28 mouse cellular contexts compared by ENCODE assay signal in genomic region chr11:69221070-69221469, GRCm38 (mm10). TPM values are rescaled to one million over a fixed set of nuclear protein-coding genes. Genes with fewer than 3 reads are reported as not detected.
DNase-seq lines count a peak whose midpoint lies in the region; ATAC-seq lines count a peak whose summit lies in the region.
"Had no signal": no experiment of that assay in that cellular context is flagged by ENCODE, and none has a peak within 500 bp of the region (broad histone marks: within the 10 kb centered on the region; RNA-seq: fewer than 3 reads in every experiment).

No protein-coding gene starts in this region.

- intact Hi-C loops in heart, postnatal 25 days (cut with DNase I): no loop called here

- no peak overlapping the region for H3K9ac ChIP-seq in heart, embryonic 12.5 days
- H3K9ac ChIP-seq in heart, embryonic 14.5 days (ENCODE audit: low read length): no peak overlapping the region
- H3K9ac ChIP-seq in midbrain, embryonic 15.5 days: no peak overlapping the region
- H3K9ac ChIP-seq: forebrain, postnatal 0 days; hindbrain, embryonic 12.5 days; kidney, embryonic 15.5 days; limb, embryonic 15.5 days; lung, embryonic 15.5 days; neural tube, embryonic 12.5 days had no signal

- no peak overlapping the region for H3K4me3 ChIP-seq in heart, embryonic 12.5 days
- no peak overlapping the region for H3K4me3 ChIP-seq in heart, embryonic 14.5 days (ENCODE audit: control insufficient read depth in 1 of 2, insufficient read depth in 1 of 2, low read depth in 1 of 2, low read length in 2 of 2)
- H3K4me3 ChIP-seq in midbrain, embryonic 15.5 days: no peak overlapping the region
- H3K4me3 ChIP-seq: embryonic facial prominence, embryonic 10.5 days; forebrain, embryonic 10.5 days; hindbrain, embryonic 12.5 days; kidney, embryonic 15.5 days; limb, embryonic 15.5 days; lung, embryonic 15.5 days; neural tube, embryonic 12.5 days had no signal

- 32% methylated on average over 4 of the region's 4 CpGs for WGBS in heart, embryonic 12.5 days
- WGBS in heart, embryonic 14.5 days: 25% methylated on average over 4 of the region's 4 CpGs
- WGBS in midbrain, embryonic 15.5 days: 74% methylated on average over 4 of the region's 4 CpGs

- peaks cover 17% of the 10 kb centered on the region for H3K9me3 ChIP-seq in heart, embryonic 12.5 days (replicated peaks)
- no peaks in the 10 kb centered on the region for H3K9me3 ChIP-seq in heart, embryonic 14.5 days (ENCODE audit: control insufficient read depth, low read length)
- H3K9me3 ChIP-seq in midbrain, embryonic 15.5 days: no peaks in the 10 kb centered on the region
- H3K9me3 ChIP-seq: embryonic facial prominence, embryonic 10.5 days; forebrain, embryonic 10.5 days; hindbrain, embryonic 12.5 days; kidney, embryonic 15.5 days; limb, embryonic 15.5 days; lung, embryonic 15.5 days; neural tube, embryonic 12.5 days had no signal

- peaks cover 17% of the 10 kb centered on the region for H3K27me3 ChIP-seq in heart, embryonic 12.5 days (replicated peaks)
- H3K27me3 ChIP-seq in heart, embryonic 14.5 days (ENCODE audit: control insufficient read depth, insufficient read depth, low read length): 0 out of 2 replicates have a peak, but pooled peaks cover 3% of the 10 kb centered on the region
- H3K27me3 ChIP-seq in midbrain, embryonic 15.5 days (replicated peaks): no peaks in the 10 kb centered on the region
- H3K27me3 ChIP-seq: hindbrain, embryonic 12.5 days; kidney, embryonic 15.5 days; limb, embryonic 15.5 days; lung, embryonic 15.5 days; neural tube, embryonic 12.5 days had no signal

- H3K4me2 ChIP-seq in heart, embryonic 12.5 days: no peak overlapping the region
- H3K4me2 ChIP-seq in heart, embryonic 14.5 days (ENCODE audit: low read length): no peak overlapping the region
- H3K4me2 ChIP-seq in midbrain, embryonic 15.5 days: no peak overlapping the region
- H3K4me2 ChIP-seq: hindbrain, embryonic 12.5 days; kidney, embryonic 15.5 days; limb, embryonic 15.5 days; lung, embryonic 15.5 days; neural tube, embryonic 12.5 days had no signal

- DNase-seq in heart, adult 18-20 months: peak; percentile 28 to 60
- peak; percentile 14 for DNase-seq in adipocyte (ENCODE audit: low spot score)
- DNase-seq in heart, postnatal 25 days (ENCODE audit: low spot score): peak; percentile 13
- DNase-seq in T-cell, adult 2 months (ENCODE audit: low spot score): no peak
- no peak for DNase-seq in testis, postnatal 10 days (ENCODE audit: low spot score)
- DNase-seq: adrenal gland, postnatal 36 days; cerebellum, postnatal 10 days; forebrain, postnatal 0 days; gastrocnemius, postnatal 25 days; kidney, adult 11 months; kidney, postnatal 4 days; lung, postnatal 4 days; midbrain, embryonic 14.5 days; right cerebral cortex, postnatal 14 days; spleen, adult 18-20 months; thymus, postnatal 25 days had no signal

- no peak for ATAC-seq in heart, embryonic 12.5 days (ENCODE audit: insufficient number of reproducible peaks, low FRiP score)
- peak; percentile 69 for ATAC-seq in heart, embryonic 14.5 days (ENCODE audit: insufficient number of reproducible peaks, insufficient read depth, low FRiP score, low read depth)
- no peak for ATAC-seq in midbrain, embryonic 15.5 days (replicated peaks)
- ATAC-seq: forebrain, postnatal 0 days had no signal

- H3K36me3 ChIP-seq in heart, embryonic 12.5 days: no peaks in the 10 kb centered on the region
- H3K36me3 ChIP-seq in heart, embryonic 14.5 days (ENCODE audit: control insufficient read depth, insufficient read depth, low read length): no peaks in the 10 kb centered on the region
- no peaks in the 10 kb centered on the region for H3K36me3 ChIP-seq in midbrain, embryonic 15.5 days (replicated peaks)
- H3K36me3 ChIP-seq: embryonic facial prominence, embryonic 10.5 days; forebrain, embryonic 10.5 days; hindbrain, embryonic 12.5 days; kidney, embryonic 15.5 days; limb, embryonic 15.5 days; lung, embryonic 15.5 days; neural tube, embryonic 12.5 days had no signal

- no peak overlapping the region for H3K27ac ChIP-seq in heart, embryonic 12.5 days (ENCODE audit: poor library complexity, severe bottlenecking)
- H3K27ac ChIP-seq in heart, embryonic 14.5 days (replicated peaks in 1 of 2; ENCODE audit: control insufficient read depth in 1 of 2, insufficient read depth in 1 of 2, low read depth in 2 of 2, low read length in 2 of 2): no peak overlapping the region
- H3K27ac ChIP-seq in midbrain, embryonic 15.5 days: no peak overlapping the region
- H3K27ac ChIP-seq: embryonic facial prominence, embryonic 10.5 days; forebrain, embryonic 10.5 days; hindbrain, embryonic 12.5 days; kidney, embryonic 15.5 days; limb, embryonic 15.5 days; lung, embryonic 15.5 days; neural tube, embryonic 12.5 days had no signal

- peaks cover 14% of the 10 kb centered on the region for H3K4me1 ChIP-seq in heart, embryonic 12.5 days (replicated peaks)
- peaks cover 3 to 15% of the 10 kb centered on the region in 2 experiments; a peak in 3 of 4 replicates for H3K4me1 ChIP-seq in heart, embryonic 14.5 days (ENCODE audit: control insufficient read depth in 2 of 2, insufficient read depth in 2 of 2, low read length in 2 of 2)
- H3K4me1 ChIP-seq in midbrain, embryonic 15.5 days: no peaks in the 10 kb centered on the region
- H3K4me1 ChIP-seq: hindbrain, embryonic 12.5 days; lung, embryonic 15.5 days; neural tube, embryonic 12.5 days had no signal

RNA-seq across cellular contexts. Expression of gene Gucy2e, which starts 15.8 kb away (rescaled TPM):
- 1 to 10 TPM; 1.3 to 1.5 TPM for total RNA-seq in heart, adult 18-20 months (2021)
- 0.15 and 0.17 TPM in 2 replicates for polyA plus RNA-seq in heart, embryonic 12.5 days (2016; fragmentation: Nextera tagmentation; extraction: Ambion mirVana)
- 0.08 and 0.12 TPM in 2 replicates for polyA plus RNA-seq in heart, embryonic 14.5 days (2014; fragmentation: Nextera tagmentation; extraction: Ambion mirVana)
- 1 to 10 TPM; 1.4 to 1.5 TPM for total RNA-seq in heart, postnatal 25 days (2021)
- polyA plus RNA-seq in midbrain, embryonic 15.5 days (2015; fragmentation: Nextera tagmentation; extraction: Ambion mirVana): 0.75 and 0.92 TPM in 2 replicates
- total RNA-seq: adrenal gland, postnatal 36 days; gastrocnemius, postnatal 25 days; megakaryocyte-erythroid progenitor cell, adult 5-6 weeks had no signal
- polyA plus RNA-seq: embryonic facial prominence, embryonic 10.5 days had no signal

RNA-seq across cellular contexts. Expression of gene Alox8, which starts 23.4 kb away (rescaled TPM):
- total RNA-seq in heart, adult 18-20 months (2021): 1 to 10 TPM; 1.1 to 2.2 TPM
- 1.2 and 1.4 TPM in 2 replicates for polyA plus RNA-seq in heart, embryonic 12.5 days (2016; fragmentation: Nextera tagmentation; extraction: Ambion mirVana)
- polyA plus RNA-seq in heart, embryonic 14.5 days (2014; fragmentation: Nextera tagmentation; extraction: Ambion mirVana): 1.3 and 2.7 TPM in 2 replicates
- 1 to 10 TPM; 1.6 to 1.8 TPM for total RNA-seq in heart, postnatal 25 days (2021)
- polyA plus RNA-seq in midbrain, embryonic 15.5 days (2015; fragmentation: Nextera tagmentation; extraction: Ambion mirVana): 0.25 and 0.87 TPM in 2 replicates
- total RNA-seq: adrenal gland, adult 18-20 months; adrenal gland, postnatal 36 days; gastrocnemius, postnatal 25 days; megakaryocyte-erythroid progenitor cell, adult 5-6 weeks had no signal

Comparison
In these comparisons a context has a peak if more than half of its experiments do, and no peak if none do; other contexts are left out.
1. DNase-seq: peak in heart, adult 18-20 months (2 of 2), adipocyte (single experiment) and heart, postnatal 25 days (single experiment); none in T-cell, adult 2 months (single experiment) and testis, postnatal 10 days (single experiment).